Comparison of ENCODE assay signal across 9 mouse cellular contexts in the genomic region with DNA sequence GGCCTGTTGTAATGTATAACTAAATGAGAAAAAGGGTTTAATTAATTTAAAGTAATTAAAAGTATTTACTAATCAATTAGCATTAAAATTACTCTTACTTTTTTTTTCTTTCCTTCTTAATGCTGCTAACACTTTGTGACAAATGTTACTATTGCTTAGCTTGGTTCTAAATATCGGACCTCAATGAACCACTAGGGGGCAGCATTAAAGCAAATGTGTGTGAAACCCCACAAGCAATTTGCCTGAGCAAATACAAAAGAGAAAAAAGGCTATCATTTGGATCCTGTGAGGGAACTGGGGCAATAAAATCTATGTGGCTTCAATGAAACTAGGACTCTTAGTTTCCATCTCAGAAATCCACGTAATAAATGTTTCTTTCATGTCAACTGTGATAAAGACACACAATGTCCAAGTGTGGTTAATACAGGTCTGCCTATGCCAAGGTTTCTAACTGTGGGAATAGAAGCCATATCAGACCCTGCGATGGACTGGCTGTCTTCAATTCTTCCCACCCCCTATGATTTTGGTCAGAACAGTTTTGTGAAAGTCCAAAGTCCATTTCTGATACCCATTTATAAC. TPM values are rescaled to one million over a fixed set of nuclear protein-coding genes. Genes with fewer than 3 reads are reported as not detected.
DNase-seq lines count a peak whose midpoint lies in the region; ATAC-seq and TF ChIP-seq lines count a peak whose summit lies in the region.
"Had no signal": no experiment of that assay in that cellular context is flagged by ENCODE, and none has a peak within 500 bp of the region (broad histone marks: within the 10 kb centered on the region; RNA-seq: fewer than 3 reads in every experiment).

No protein-coding gene starts in this region.

- H3K4me1 ChIP-seq in forebrain, postnatal 0 days (ENCODE audit: insufficient read depth) = no peaks in the 10 kb centered on the region
- peaks cover 8% of the 10 kb centered on the region for H3K4me1 ChIP-seq in forebrain, embryonic 12.5 days

- no peak overlapping the region for H3K27ac ChIP-seq in forebrain, postnatal 0 days (ENCODE audit: low read depth, low read length)
- H3K27ac ChIP-seq in forebrain, embryonic 12.5 days = no peak overlapping the region

- H3K9ac ChIP-seq in forebrain, postnatal 0 days = no peak overlapping the region
- H3K9ac ChIP-seq in forebrain, embryonic 12.5 days = no peak overlapping the region

- peak; percentile 83 for TF ChIP-seq CTCF in forebrain, postnatal 0 days (IDR thresholded peaks at IDR 0.05; ENCODE audit: low read depth)

- DNase-seq in forebrain, postnatal 0 days = peak; percentile 90
- peak; percentile 21 for DNase-seq in testis, postnatal 14 days (ENCODE audit: low spot score)
- no peak for DNase-seq in testis, postnatal 10 days (ENCODE audit: low spot score)
- DNase-seq in cerebellum, postnatal 14 days = peak; percentile 79 to 84
- DNase-seq in kidney, postnatal 36 days = peak; percentile 62 to 74

- H3K36me3 ChIP-seq in forebrain, postnatal 0 days (ENCODE audit: insufficient read depth) = no peaks in the 10 kb centered on the region
- H3K36me3 ChIP-seq in forebrain, embryonic 12.5 days (replicated peaks) = no peaks in the 10 kb centered on the region

- 0 out of 2 replicates have a peak, but pooled peaks cover 8% of the 10 kb centered on the region for H3K27me3 ChIP-seq in forebrain, postnatal 0 days (ENCODE audit: insufficient read depth, low read length)
- peaks cover 32% of the 10 kb centered on the region for H3K27me3 ChIP-seq in forebrain, embryonic 12.5 days

- 0 out of 2 replicates have a peak, but pooled peaks have one; percentile 39 for ATAC-seq in forebrain, postnatal 0 days
- ATAC-seq in forebrain, embryonic 12.5 days (ENCODE audit: low FRiP score) = no peak
- peak; percentile 44; the same call in 1 of the 2 replicates for ATAC-seq in megakaryocyte progenitor cell, adult 5-6 weeks (replicated peaks; ENCODE audit: poor library complexity)
- ATAC-seq in granulocyte monocyte progenitor cell, adult 5-6 weeks (replicated peaks; ENCODE audit: poor library complexity, severe bottlenecking) = no peak; the same call in 1 of the 2 replicates

- H3K4me3 ChIP-seq in forebrain, postnatal 0 days (ENCODE audit: low read depth, low read length) = no peak overlapping the region
- no peak overlapping the region for H3K4me3 ChIP-seq in forebrain, embryonic 12.5 days (replicated peaks)

- H3K9me3 ChIP-seq in forebrain, postnatal 0 days (ENCODE audit: low read length) = no peaks in the 10 kb centered on the region
- H3K9me3 ChIP-seq in forebrain, embryonic 12.5 days = no peaks in the 10 kb centered on the region

- WGBS in forebrain, postnatal 0 days = 23% methylated on average over 3 of the region's 3 CpGs
- WGBS in forebrain, embryonic 12.5 days = 21% methylated on average over 3 of the region's 3 CpGs

- no peak overlapping the region for H3K4me2 ChIP-seq in forebrain, postnatal 0 days (ENCODE audit: low read depth)
- no peak overlapping the region for H3K4me2 ChIP-seq in forebrain, embryonic 12.5 days

RNA-seq across cellular contexts. Expression of a gene that starts 10.2 kb away (rescaled TPM):
- not detected in 2 replicates for total RNA-seq in forebrain, postnatal 0 days (2014; rRNA removed)
- polyA plus RNA-seq in forebrain, postnatal 0 days (2015; fragmentation: Nextera tagmentation; extraction: Ambion mirVana) = 0.14 TPM in 1 of 2 replicates, not detected in the other
- polyA plus RNA-seq in forebrain, embryonic 12.5 days (2016; fragmentation: Nextera tagmentation; extraction: Ambion mirVana) = not detected in 2 replicates
- total RNA-seq in megakaryocyte progenitor cell, adult 5-6 weeks (2015) = not detected in 2 replicates
- not detected in 2 replicates for total RNA-seq in megakaryocyte progenitor cell, adult 5-6 weeks (2017)
- not detected in 2 replicates for total RNA-seq in granulocyte monocyte progenitor cell, adult 5-6 weeks (2014; fragmentation: Nextera tagmentation)
- total RNA-seq in granulocyte monocyte progenitor cell, adult 5-6 weeks (2017) = not detected in 2 replicates
- polyA plus RNA-seq: intestine, embryonic 14.5 days had no signal

RNA-seq across cellular contexts. Expression of a gene that starts 11.6 kb away (rescaled TPM):
- not detected in 2 replicates for total RNA-seq in forebrain, postnatal 0 days (2014; rRNA removed)
- polyA plus RNA-seq in forebrain, postnatal 0 days (2015; fragmentation: Nextera tagmentation; extraction: Ambion mirVana) = 1.1 and 1.8 TPM in 2 replicates
- not detected in 2 replicates for polyA plus RNA-seq in forebrain, embryonic 12.5 days (2016; fragmentation: Nextera tagmentation; extraction: Ambion mirVana)
- not detected in 2 replicates for total RNA-seq in megakaryocyte progenitor cell, adult 5-6 weeks (2015)
- not detected in 2 replicates for total RNA-seq in megakaryocyte progenitor cell, adult 5-6 weeks (2017)
- total RNA-seq in granulocyte monocyte progenitor cell, adult 5-6 weeks (2014; fragmentation: Nextera tagmentation) = not detected in 2 replicates
- total RNA-seq in granulocyte monocyte progenitor cell, adult 5-6 weeks (2017) = not detected in 2 replicates

RNA-seq across cellular contexts. Expression of a gene that starts 34.2 kb away (rescaled TPM):
- total RNA-seq in forebrain, postnatal 0 days (2014; rRNA removed) = not detected in 2 replicates
- polyA plus RNA-seq in forebrain, postnatal 0 days (2015; fragmentation: Nextera tagmentation; extraction: Ambion mirVana) = not detected in 2 replicates
- not detected in 2 replicates for polyA plus RNA-seq in forebrain, embryonic 12.5 days (2016; fragmentation: Nextera tagmentation; extraction: Ambion mirVana)
- not detected in 2 replicates for total RNA-seq in megakaryocyte progenitor cell, adult 5-6 weeks (2015)
- not detected in 2 replicates for total RNA-seq in megakaryocyte progenitor cell, adult 5-6 weeks (2017)
- total RNA-seq in granulocyte monocyte progenitor cell, adult 5-6 weeks (2014; fragmentation: Nextera tagmentation) = not detected in 2 replicates
- total RNA-seq in granulocyte monocyte progenitor cell, adult 5-6 weeks (2017) = not detected in 2 replicates
- polyA plus RNA-seq: intestine, embryonic 14.5 days had no signal

RNA-seq across cellular contexts. Expression of a gene that starts 50.5 kb away (rescaled TPM):
- total RNA-seq in forebrain, postnatal 0 days (2014; rRNA removed) = 0.08 TPM in 1 of 2 replicates, not detected in the other
- polyA plus RNA-seq in forebrain, postnatal 0 days (2015; fragmentation: Nextera tagmentation; extraction: Ambion mirVana) = not detected in 2 replicates
- not detected in 2 replicates for polyA plus RNA-seq in forebrain, embryonic 12.5 days (2016; fragmentation: Nextera tagmentation; extraction: Ambion mirVana)
- total RNA-seq in megakaryocyte progenitor cell, adult 5-6 weeks (2015) = not detected in 2 replicates
- not detected in 2 replicates for total RNA-seq in megakaryocyte progenitor cell, adult 5-6 weeks (2017)
- not detected in 2 replicates for total RNA-seq in granulocyte monocyte progenitor cell, adult 5-6 weeks (2014; fragmentation: Nextera tagmentation)
- total RNA-seq in granulocyte monocyte progenitor cell, adult 5-6 weeks (2017) = not detected in 2 replicates

Comparison
In these comparisons a context has a peak if more than half of its experiments do, and no peak if none do; other contexts are left out.
1. ATAC-seq: peak in forebrain, postnatal 0 days (single experiment) and megakaryocyte progenitor cell, adult 5-6 weeks (single experiment); none in forebrain, embryonic 12.5 days (single experiment) and granulocyte monocyte progenitor cell, adult 5-6 weeks (single experiment).